Mouse (Mus musculus) ES-Bruce4 (cell line): ENCODE results near the gene Bckdha.
A peak's percentile ranks its signal among the peaks of the same experiment; 100 is the strongest.

ENCODE experiments used
- CTCF ChIP-seq: IDR thresholded peaks from one replicate; pipeline ENCODE4 v1.8.1; 2011; ENCODE audit warnings: low read depth, low read length
- EP300 ChIP-seq: IDR thresholded peaks from 2 replicates; pipeline ENCODE4 v1.6.1; 2011; ENCODE audit warnings: low read depth, low read length; ENCODE audit not compliant: insufficient read depth

- TF ChIP-seq CTCF (no peak), EP300 (0 out of 2 replicates have a peak, but pooled peaks have one; percentile 18)
These were observed 31.1 kb downstream of the Bckdha start for GRCm38 (mm10) chr7:25627431-25628322.
